Mouse (Mus musculus) stomach, embryonic 16.5 days (tissue): ENCODE measurements at regions not wholly inside any gene's neighbourhood (a gene's known extent, or its start where the extent isn't known, plus 50 kb on each side); places are given as distances from the start of the nearest gene placed in this dataset.

ENCODE experiments used
- ATAC-seq: fragments of 200-750 bp; cut with Nextera tagmentation; 2 replicates; pipeline ENCODE4 v1.8.0; 2017; ENCODE audit warnings: moderate number of reproducible peaks, moderate TSS enrichment; ENCODE audit not compliant: insufficient read depth, low FRiP score
- H3K27ac ChIP-seq: fragments of 300-500 bp; sonication (generic); 2 replicates; pipeline ENCODE4 v1.5.1; 2014; ENCODE audit warnings: low read length
- H3K27me3 ChIP-seq: fragments of 300-500 bp; sonication (generic); 2 replicates; pipeline ENCODE4 v1.6.1; 2014; ENCODE audit warnings: low read length, control low read depth, mixed read lengths; ENCODE audit not compliant: control insufficient read depth, insufficient read depth
- H3K36me3 ChIP-seq: fragments of 300-500 bp; sonication (generic); 2 replicates; pipeline ENCODE4 v1.6.1; 2014; ENCODE audit warnings: low read length; ENCODE audit not compliant: control insufficient read depth, insufficient read depth
- H3K4me1 ChIP-seq: fragments of 300-500 bp; sonication (generic); 2 replicates; pipeline ENCODE4 v1.6.1; 2014; ENCODE audit warnings: low read length, control low read depth, mixed read lengths; ENCODE audit not compliant: control insufficient read depth, insufficient read depth
- H3K4me2 ChIP-seq: fragments of 300-500 bp; sonication (generic); 2 replicates; pipeline ENCODE4 v1.6.1; 2014; ENCODE audit warnings: low read depth, low read length, mixed read lengths
- H3K4me3 ChIP-seq: fragments of 300-500 bp; sonication (generic); replicated peaks from 2 replicates; pipeline ENCODE4 v1.5.1; 2014; ENCODE audit warnings: mild to moderate bottlenecking, low read length
- H3K9ac ChIP-seq: fragments of 300-500 bp; sonication (generic); 2 replicates; pipeline ENCODE4 v1.6.1; 2014; ENCODE audit warnings: low read length
- H3K9me3 ChIP-seq: fragments of 300-500 bp; sonication (generic); replicated peaks from 2 replicates; pipeline ENCODE4 v1.6.1; 2016; ENCODE audit warnings: low read length, control low read depth; ENCODE audit not compliant: control insufficient read depth
- WGBS: fragments of 180-500 bp; shearing (Covaris S2); extraction: QIAGEN DNeasy Blood & Tissue Kit; methylation state at CpG from one replicate; pipeline ENCODE4 v1.1.7; 2014; 5-methylcytosine and 5-hydroxymethylcytosine counted together

- 85% methylated on average over 4 of the region's 4 CpGs for WGBS
- no peaks in the 10 kb centered on the region for H3K36me3 ChIP-seq
- H3K9ac ChIP-seq: no peak overlapping the region
Measured at GRCm38 (mm10) chr12:51294971-51295477, 52.8 kb upstream of the G2e3 start.

GRCm38 (mm10) chr12:51278358-51278757, 69.5 kb upstream of the G2e3 start:
- H3K27me3 ChIP-seq: no peaks in the 10 kb centered on the region
- no peak overlapping the region for H3K4me3 ChIP-seq
- no peak overlapping the region for H3K4me2 ChIP-seq
- no peaks in the 10 kb centered on the region for H3K4me1 ChIP-seq
- no peak for ATAC-seq
- WGBS: 65% methylated on average over 1 of the region's 1 CpGs
- H3K27ac ChIP-seq: no peak overlapping the region
- H3K36me3 ChIP-seq: no peaks in the 10 kb centered on the region
- H3K9me3 ChIP-seq: no peaks in the 10 kb centered on the region
- H3K9ac ChIP-seq: no peak overlapping the region

More at GRCm38 (mm10) chr12:51294971-51295477, 52.8 kb upstream of the G2e3 start:
- no peak overlapping the region for H3K27ac ChIP-seq
- no peaks in the 10 kb centered on the region for H3K4me1 ChIP-seq
- no peak for ATAC-seq
- H3K4me2 ChIP-seq: no peak overlapping the region
- H3K27me3 ChIP-seq: no peaks in the 10 kb centered on the region
- no peak overlapping the region for H3K4me3 ChIP-seq
- H3K9me3 ChIP-seq: no peaks in the 10 kb centered on the region

- H3K4me2 ChIP-seq: 0 out of 2 replicates have a peak overlapping the region, but pooled peaks have one; percentile 10
- H3K9me3 ChIP-seq: no peaks in the 10 kb centered on the region
- 48% methylated on average over 14 of the region's 14 CpGs for WGBS
- no peaks in the 10 kb centered on the region for H3K4me1 ChIP-seq
- ATAC-seq: no peak
- no peak overlapping the region for H3K4me3 ChIP-seq
- no peaks in the 10 kb centered on the region for H3K36me3 ChIP-seq
- no peak overlapping the region for H3K27ac ChIP-seq
- no peak overlapping the region for H3K9ac ChIP-seq
- no peaks in the 10 kb centered on the region for H3K27me3 ChIP-seq
Measured at GRCm38 (mm10) chr12:51275818-51276538, 71.9 kb upstream of the G2e3 start.

- Histone ChIP-seq H3K27ac (no peak overlapping the region), H3K27me3 (no peaks in the 10 kb centered on the region), H3K9me3 (no peaks in the 10 kb centered on the region), H3K4me2 (no peak overlapping the region), H3K4me1 (no peaks in the 10 kb centered on the region), H3K9ac (no peak overlapping the region), H3K36me3 (no peaks in the 10 kb centered on the region), H3K4me3 (no peak overlapping the region)
- no peak for ATAC-seq
- WGBS: 75% methylated on average over 5 of the region's 5 CpGs
Measured at GRCm38 (mm10) chr12:51273486-51273885, 74.4 kb upstream of the G2e3 start.

- H3K9ac ChIP-seq: no peak overlapping the region
- no peaks in the 10 kb centered on the region for H3K9me3 ChIP-seq
- no peak overlapping the region for H3K4me3 ChIP-seq
- 79% methylated on average over 7 of the region's 7 CpGs for WGBS
- no peaks in the 10 kb centered on the region for H3K4me1 ChIP-seq
- H3K27ac ChIP-seq: no peak overlapping the region
- no peaks in the 10 kb centered on the region for H3K36me3 ChIP-seq
- no peaks in the 10 kb centered on the region for H3K27me3 ChIP-seq
- no peak overlapping the region for H3K4me2 ChIP-seq
- no peak for ATAC-seq
Measured at GRCm38 (mm10) chr12:51242839-51243238, 105.0 kb upstream of the G2e3 start.

- ATAC-seq: no peak; the same call in 1 of the 2 replicates
Measured at GRCm38 (mm10) chr12:51241131-51241781, 106.6 kb upstream of the G2e3 start.

GRCm38 (mm10) chr12:51211691-51212090, 136.2 kb upstream of the G2e3 start:
- H3K27ac ChIP-seq: no peak overlapping the region
- 33% methylated on average over 2 of the region's 2 CpGs for WGBS
- H3K4me1 ChIP-seq: no peaks in the 10 kb centered on the region
- no peak overlapping the region for H3K4me3 ChIP-seq
- ATAC-seq: no peak
- H3K36me3 ChIP-seq: no peaks in the 10 kb centered on the region
- no peak overlapping the region for H3K9ac ChIP-seq
- no peaks in the 10 kb centered on the region for H3K9me3 ChIP-seq
- H3K4me2 ChIP-seq: no peak overlapping the region
- H3K27me3 ChIP-seq: no peaks in the 10 kb centered on the region

More at GRCm38 (mm10) chr12:51241131-51241781, 106.6 kb upstream of the G2e3 start:
- no peaks in the 10 kb centered on the region for H3K9me3 ChIP-seq
- H3K4me1 ChIP-seq: no peaks in the 10 kb centered on the region
- H3K27me3 ChIP-seq: no peaks in the 10 kb centered on the region
- WGBS: 86% methylated on average over 7 of the region's 7 CpGs
- no peak overlapping the region for H3K27ac ChIP-seq
- no peak overlapping the region for H3K4me3 ChIP-seq
- no peak overlapping the region for H3K4me2 ChIP-seq
- H3K36me3 ChIP-seq: no peaks in the 10 kb centered on the region
- H3K9ac ChIP-seq: no peak overlapping the region

GRCm38 (mm10) chr12:51196289-51196688, 151.6 kb upstream of the G2e3 start:
- Histone ChIP-seq H3K27me3 (no peaks in the 10 kb centered on the region), H3K9ac (no peak overlapping the region), H3K4me2 (no peak overlapping the region), H3K4me1 (no peaks in the 10 kb centered on the region), H3K4me3 (no peak overlapping the region), H3K27ac (peak overlapping the region; percentile 68), H3K9me3 (no peaks in the 10 kb centered on the region), H3K36me3 (no peaks in the 10 kb centered on the region)
- peak; percentile 73; the same call in 1 of the 2 replicates for ATAC-seq
- 70% methylated on average over 5 of the region's 5 CpGs for WGBS

GRCm38 (mm10) chr12:51195136-51195535, 152.7 kb upstream of the G2e3 start:
- Histone ChIP-seq H3K27ac (peak overlapping the region; percentile 61; the same call in 1 of the 2 replicates), H3K36me3 (no peaks in the 10 kb centered on the region)
- ATAC-seq: no peak

More at GRCm38 (mm10) chr12:51195136-51195535, 152.7 kb upstream of the G2e3 start:
- Histone ChIP-seq H3K4me2 (no peak overlapping the region), H3K27me3 (no peaks in the 10 kb centered on the region), H3K9me3 (no peaks in the 10 kb centered on the region), H3K4me1 (no peaks in the 10 kb centered on the region), H3K4me3 (no peak overlapping the region), H3K9ac (no peak overlapping the region)
- 59% methylated on average over 8 of the region's 8 CpGs for WGBS
